Mouse (Mus musculus): ENCODE results near the gene Themis2. TPM values are rescaled to one million over a fixed set of nuclear protein-coding genes. Genes with fewer than 3 reads are reported as not detected.

Gene Themis2
- polyA plus RNA-seq, 1 experiment = not detected

DNA sequence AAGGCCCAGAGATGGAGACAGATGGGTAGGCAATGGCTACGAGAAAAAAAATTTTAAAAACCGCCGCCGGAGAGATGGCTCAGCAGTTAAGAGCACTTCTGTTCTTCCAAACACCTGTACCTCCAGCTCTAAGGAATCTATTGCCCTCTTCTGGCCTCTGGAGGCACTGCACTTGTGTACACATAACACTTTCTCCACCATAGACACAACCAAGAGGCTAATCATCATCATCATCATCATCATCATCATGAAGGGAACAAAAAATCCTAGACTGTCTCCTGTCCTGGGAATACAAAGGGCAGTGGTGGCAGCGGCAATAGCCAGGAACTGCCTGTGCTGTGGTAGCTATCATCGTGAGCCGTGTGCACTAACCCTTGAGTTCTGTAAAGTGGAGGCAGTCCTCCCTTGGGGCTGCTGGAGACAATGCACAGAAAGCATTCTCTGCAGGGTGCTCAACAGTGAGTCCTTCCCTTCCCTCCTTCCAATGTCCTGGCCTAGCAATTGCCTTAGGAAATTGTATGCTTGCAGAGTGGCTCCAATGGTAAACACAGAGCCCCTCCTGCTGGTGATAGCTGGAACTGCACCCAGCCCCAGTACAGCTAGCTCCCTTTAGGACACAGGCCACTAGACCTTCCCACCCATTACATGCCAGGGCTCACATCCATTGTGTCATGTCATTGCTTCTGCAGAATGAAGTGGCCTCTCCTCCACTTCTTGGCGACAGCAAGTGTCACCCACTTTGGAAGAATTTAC, 27.6 kb upstream of the Themis2 start:
- Histone ChIP-seq H3K79me2 (ENCODE audit: control insufficient read depth, insufficient read depth) (no peaks in the 10 kb centered on the region), H3K4me3 (ENCODE audit: insufficient read depth, poor library complexity, severe bottlenecking) (no peak overlapping the region), H3K36me3 (ENCODE audit: control insufficient read depth, insufficient read depth) (peaks cover 27% of the 10 kb centered on the region), H3K27me3 (ENCODE audit: control insufficient read depth, insufficient read depth, insufficient read length) (no peaks in the 10 kb centered on the region), H3K79me3 (ENCODE audit: low read depth) (no peaks in the 10 kb centered on the region), H3ac (ENCODE audit: control insufficient read depth, insufficient read length, low read depth) (no peak overlapping the region)
- TF ChIP-seq CTCF (IDR thresholded peaks at IDR 0.05; ENCODE audit: control insufficient read depth, insufficient read depth, insufficient read length) (peak; percentile 85), MAX (IDR thresholded peaks at IDR 0.05) (no peak)

GRCm38 (mm10) chr4:132818442-132818841, 22.3 kb upstream of the Themis2 start:
- H3ac ChIP-seq (ENCODE audit: control insufficient read depth, insufficient read length, low read depth) = no peak overlapping the region

DNA sequence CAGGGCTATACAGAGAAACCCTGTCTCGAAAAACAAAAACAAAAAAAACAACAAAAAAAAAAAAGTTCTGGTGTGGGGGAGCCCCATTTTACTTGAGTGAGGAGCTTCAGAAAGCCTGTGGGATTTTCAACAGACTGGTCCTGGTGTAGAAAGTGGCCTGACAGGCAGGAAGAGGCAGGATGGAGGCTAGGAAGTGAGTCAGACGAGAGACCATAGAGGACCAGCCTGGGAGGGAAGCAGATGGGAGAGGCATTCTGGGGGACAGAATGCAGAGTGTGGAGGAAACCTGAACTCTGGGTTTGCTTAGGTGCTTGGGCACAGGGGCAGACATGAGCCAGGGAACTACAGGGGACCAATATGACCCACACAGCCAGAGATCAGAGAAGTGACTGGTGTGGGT, 20.7 kb upstream of the Themis2 start:
- Histone ChIP-seq H3K27me3 (ENCODE audit: control insufficient read depth, insufficient read depth, insufficient read length) (no peaks in the 10 kb centered on the region), H3K4me3 (ENCODE audit: insufficient read depth, poor library complexity, severe bottlenecking) (no peak overlapping the region), H3K79me2 (ENCODE audit: control insufficient read depth, insufficient read depth) (no peaks in the 10 kb centered on the region), H3K79me3 (ENCODE audit: low read depth) (no peaks in the 10 kb centered on the region), H3ac (ENCODE audit: control insufficient read depth, insufficient read length, low read depth) (no peak overlapping the region), H3K36me3 (ENCODE audit: control insufficient read depth, insufficient read depth) (no peaks in the 10 kb centered on the region)
- TF ChIP-seq MAX (IDR thresholded peaks at IDR 0.05) (no peak), MYOG (IDR thresholded peaks at IDR 0.05; ENCODE audit: control insufficient read depth, extremely low read depth, insufficient read length) (no peak), FOSL1 (IDR thresholded peaks at IDR 0.05; ENCODE audit: insufficient read depth, low read length, poor library complexity, severe bottlenecking) (no peak), CEBPB (IDR thresholded peaks at IDR 0.05; ENCODE audit: low read depth) (no peak), USF1 (IDR thresholded peaks at IDR 0.05; ENCODE audit: low read depth) (no peak), CTCF (IDR thresholded peaks at IDR 0.05; ENCODE audit: control insufficient read depth, insufficient read depth, insufficient read length) (no peak), MYOD1 (IDR thresholded peaks at IDR 0.05; ENCODE audit: control insufficient read depth, insufficient read length, low read depth) (no peak)

More at GRCm38 (mm10) chr4:132818442-132818841, 22.3 kb upstream of the Themis2 start:
- no peak for TF ChIP-seq FOSL1 (IDR thresholded peaks at IDR 0.05; ENCODE audit: insufficient read depth, low read length, poor library complexity, severe bottlenecking)
- no peak for TF ChIP-seq CEBPB (IDR thresholded peaks at IDR 0.05; ENCODE audit: low read depth)
- TF ChIP-seq USF1 (IDR thresholded peaks at IDR 0.05; ENCODE audit: low read depth) = no peak
- TF ChIP-seq CTCF (IDR thresholded peaks at IDR 0.05; ENCODE audit: control insufficient read depth, insufficient read depth, insufficient read length) = no peak
- no peak for TF ChIP-seq MYOG (IDR thresholded peaks at IDR 0.05; ENCODE audit: control insufficient read depth, extremely low read depth, insufficient read length)
- no peak for TF ChIP-seq MYOD1 (IDR thresholded peaks at IDR 0.05; ENCODE audit: control insufficient read depth, insufficient read length, low read depth)
- TF ChIP-seq MAX (IDR thresholded peaks at IDR 0.05) = no peak
- H3K36me3 ChIP-seq (ENCODE audit: control insufficient read depth, insufficient read depth) = no peaks in the 10 kb centered on the region
- H3K79me3 ChIP-seq (ENCODE audit: low read depth) = no peaks in the 10 kb centered on the region
- H3K79me2 ChIP-seq (ENCODE audit: control insufficient read depth, insufficient read depth) = no peaks in the 10 kb centered on the region
- no peaks in the 10 kb centered on the region for H3K27me3 ChIP-seq (ENCODE audit: control insufficient read depth, insufficient read depth, insufficient read length)
- no peak overlapping the region for H3K4me3 ChIP-seq (ENCODE audit: insufficient read depth, poor library complexity, severe bottlenecking)

- TF ChIP-seq MYOD1 (IDR thresholded peaks at IDR 0.05; ENCODE audit: control insufficient read depth, insufficient read length, low read depth) = no peak
- no peak for TF ChIP-seq CTCF (IDR thresholded peaks at IDR 0.05; ENCODE audit: control insufficient read depth, insufficient read depth, insufficient read length)
- TF ChIP-seq MAX (IDR thresholded peaks at IDR 0.05) = no peak
- no peak for TF ChIP-seq USF1 (IDR thresholded peaks at IDR 0.05; ENCODE audit: low read depth)
- no peak for TF ChIP-seq MYOG (IDR thresholded peaks at IDR 0.05; ENCODE audit: control insufficient read depth, extremely low read depth, insufficient read length)
- no peak for TF ChIP-seq FOSL1 (IDR thresholded peaks at IDR 0.05; ENCODE audit: insufficient read depth, low read length, poor library complexity, severe bottlenecking)
- no peak for TF ChIP-seq CEBPB (IDR thresholded peaks at IDR 0.05; ENCODE audit: low read depth)
- no peaks in the 10 kb centered on the region for H3K36me3 ChIP-seq (ENCODE audit: control insufficient read depth, insufficient read depth)
- no peaks in the 10 kb centered on the region for H3K27me3 ChIP-seq (ENCODE audit: control insufficient read depth, insufficient read depth, insufficient read length)
- no peaks in the 10 kb centered on the region for H3K79me2 ChIP-seq (ENCODE audit: control insufficient read depth, insufficient read depth)
- no peak overlapping the region for H3ac ChIP-seq (ENCODE audit: control insufficient read depth, insufficient read length, low read depth)
- no peak overlapping the region for H3K4me3 ChIP-seq (ENCODE audit: insufficient read depth, poor library complexity, severe bottlenecking)
- H3K79me3 ChIP-seq (ENCODE audit: low read depth) = no peaks in the 10 kb centered on the region
Measured at GRCm38 (mm10) chr4:132816404-132816803, 20.2 kb upstream of the Themis2 start.

DNA sequence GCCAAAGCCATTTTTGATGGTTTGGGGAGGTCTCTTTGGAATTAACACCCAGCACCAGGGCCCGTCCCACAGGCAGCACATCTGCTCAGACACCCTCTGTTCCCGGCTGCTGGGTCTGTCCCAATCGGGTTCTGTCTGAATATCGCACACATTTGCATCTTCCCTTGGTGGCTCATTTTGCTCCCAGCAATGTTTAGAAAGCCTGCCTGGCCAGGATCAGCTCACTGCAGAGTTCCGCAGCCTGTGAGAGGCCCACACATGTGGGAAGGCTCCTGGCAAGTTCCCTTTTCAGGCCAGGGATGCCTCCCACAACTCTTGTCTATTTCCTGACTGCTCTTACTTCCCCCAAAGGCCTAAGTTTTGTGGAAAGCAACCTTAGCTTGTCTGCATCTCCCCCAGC, 13.4 kb upstream of the Themis2 start:
- no peak overlapping the region for H3K4me3 ChIP-seq (ENCODE audit: insufficient read depth, poor library complexity, severe bottlenecking)
- H3K79me3 ChIP-seq (ENCODE audit: low read depth) = no peaks in the 10 kb centered on the region
- H3K79me2 ChIP-seq (ENCODE audit: control insufficient read depth, insufficient read depth) = no peaks in the 10 kb centered on the region
- no peaks in the 10 kb centered on the region for H3K36me3 ChIP-seq (ENCODE audit: control insufficient read depth, insufficient read depth)
- no peak for TF ChIP-seq MYOD1 (IDR thresholded peaks at IDR 0.05; ENCODE audit: control insufficient read depth, insufficient read length, low read depth)
- no peak for TF ChIP-seq MYOG (IDR thresholded peaks at IDR 0.05; ENCODE audit: control insufficient read depth, extremely low read depth, insufficient read length)
- no peak for TF ChIP-seq FOSL1 (IDR thresholded peaks at IDR 0.05; ENCODE audit: insufficient read depth, low read length, poor library complexity, severe bottlenecking)
- TF ChIP-seq MAX (IDR thresholded peaks at IDR 0.05) = no peak
- TF ChIP-seq USF1 (IDR thresholded peaks at IDR 0.05; ENCODE audit: low read depth) = no peak
- no peak for TF ChIP-seq CEBPB (IDR thresholded peaks at IDR 0.05; ENCODE audit: low read depth)
- TF ChIP-seq CTCF (IDR thresholded peaks at IDR 0.05; ENCODE audit: control insufficient read depth, insufficient read depth, insufficient read length) = no peak
- no peak overlapping the region for H3ac ChIP-seq (ENCODE audit: control insufficient read depth, insufficient read length, low read depth)
- H3K27me3 ChIP-seq (ENCODE audit: control insufficient read depth, insufficient read depth, insufficient read length) = no peaks in the 10 kb centered on the region

All from C2C12 (cell line).